Mouse (Mus musculus) MEL (cell line): ENCODE measurements around the gene Hs6st1. TPM values are rescaled to one million over a fixed set of nuclear protein-coding genes. Genes with fewer than 3 reads are reported as not detected.

Experiments
- DNase-seq: peaks from one replicate; pipeline ENCODE4 v3.0.0; 2011; ENCODE audit warnings: low read depth, low spot score
- H3K27ac ChIP-seq: 2 replicates; pipeline ENCODE4 v1.5.1; 2012; ENCODE audit warnings: low read depth, mild to moderate bottlenecking, control low read depth, low read length, moderate library complexity; ENCODE audit not compliant: control insufficient read depth
- H3K27me3 ChIP-seq, 2 experiments: fragments of 150-350 bp in 1 of 2; sonication (generic) in 1 of 2; 2 replicates each; pipeline ENCODE4 v1.6.1; 2012; ENCODE audit warnings: low read length in 2 of 2, mild to moderate bottlenecking in 2 of 2, improper control_type of control experiment in 1 of 2, moderate library complexity in 1 of 2; ENCODE audit not compliant: insufficient read depth in 2 of 2, control insufficient read depth in 1 of 2
- H3K36me3 ChIP-seq, 2 experiments: 2 replicates each; pipeline ENCODE4 v1.6.1; 2012 to 2014; ENCODE audit warnings: low read length in 2 of 2, improper control_type of control experiment in 1 of 2, inconsistent platforms in 1 of 2, mild to moderate bottlenecking in 1 of 2; ENCODE audit not compliant: insufficient read depth in 2 of 2, control insufficient read depth in 1 of 2
- H3K4me1 ChIP-seq, 2 experiments: fragments of 150-350 bp in 1 of 2; sonication (generic) in 1 of 2; 2 replicates each; pipeline ENCODE4 v1.6.1; 2012; ENCODE audit warnings: low read length in 2 of 2, improper control_type of control experiment in 1 of 2, mild to moderate bottlenecking in 1 of 2; ENCODE audit not compliant: insufficient read depth in 2 of 2, control insufficient read depth in 1 of 2
- H3K4me3 ChIP-seq, 2 experiments: fragments of 150-350 bp in 1 of 2; sonication (generic) in 1 of 2; 2 replicates each; pipeline ENCODE4 v1.5.1; 2012; ENCODE audit warnings: low read depth in 2 of 2, low read length in 2 of 2, mild to moderate bottlenecking in 2 of 2, moderate library complexity in 2 of 2, control low read depth in 1 of 2, improper control_type of control experiment in 1 of 2; ENCODE audit not compliant: control insufficient read depth in 1 of 2, insufficient read depth in 1 of 2
- H3K79me2 ChIP-seq: 2 replicates; pipeline ENCODE4 v1.6.1; 2012; ENCODE audit warnings: mild to moderate bottlenecking, low read length, moderate library complexity; ENCODE audit not compliant: control insufficient read depth, poor library complexity, insufficient read depth
- H3K9ac ChIP-seq: 2 replicates; pipeline ENCODE4 v1.6.1; 2012; ENCODE audit warnings: low read depth, mild to moderate bottlenecking, control low read depth, low read length, moderate library complexity; ENCODE audit not compliant: control insufficient read depth, poor library complexity, severe bottlenecking
- H3K9me3 ChIP-seq: fragments of 150-350 bp; sonication (generic); replicated peaks from 2 replicates; pipeline ENCODE4 v1.6.1; 2012; ENCODE audit warnings: mild to moderate bottlenecking, low read length, improper control_type of control experiment, moderate library complexity; ENCODE audit not compliant: insufficient read depth
- CHD1 ChIP-seq: IDR thresholded peaks from 2 replicates; pipeline ENCODE4 v1.6.1; 2012; ENCODE audit warnings: low read depth, mild to moderate bottlenecking, inconsistent platforms, low read length, improper control_type of control experiment
- CTCF ChIP-seq, 3 experiments: IDR thresholded peaks in 2 of 3; conservative IDR thresholded peaks in 1 of 3; 2 replicates each; pipeline ENCODE4 v1.5.1; 2011 to 2012; ENCODE audit warnings: low read length in 3 of 3, low read depth in 2 of 3, mild to moderate bottlenecking in 2 of 3, improper control_type of control experiment in 1 of 3, inconsistent platforms in 1 of 3, mixed read lengths in 1 of 3, moderate library complexity in 1 of 3; ENCODE audit not compliant: control insufficient read depth in 1 of 3, insufficient read depth in 1 of 3, poor library complexity in 1 of 3, severe bottlenecking in 1 of 3
- GABPA ChIP-seq: IDR thresholded peaks from 2 replicates; pipeline ENCODE4 v1.6.1; 2012; ENCODE audit warnings: low read depth, mild to moderate bottlenecking, inconsistent platforms, low read length, improper control_type of control experiment, moderate library complexity
- KAT2A ChIP-seq: conservative IDR thresholded peaks from 2 replicates; pipeline ENCODE4 v1.6.1; 2012; ENCODE audit warnings: low read depth, low read length, improper control_type of control experiment, inconsistent platforms
- MEF2A ChIP-seq: IDR thresholded peaks from 2 replicates; pipeline ENCODE4 v1.6.1; 2014; ENCODE audit warnings: low read depth, mild to moderate bottlenecking, inconsistent platforms, low read length, improper control_type of control experiment; ENCODE audit not compliant: poor library complexity, insufficient replicate concordance, severe bottlenecking; ENCODE audit errors: extremely low read depth
- MYB ChIP-seq: IDR thresholded peaks from 2 replicates; pipeline ENCODE4 v1.6.1; 2011; ENCODE audit warnings: mild to moderate bottlenecking, low read depth, low read length, improper control_type of control experiment
- NELFE ChIP-seq: IDR thresholded peaks from 2 replicates; pipeline ENCODE4 v1.6.1; 2011; ENCODE audit warnings: low read depth, low read length, improper control_type of control experiment
- POLR2A ChIP-seq, 2 experiments: IDR thresholded peaks; 2 replicates each; pipeline ENCODE4 v1.6.1; 2011 to 2012; ENCODE audit warnings: low read length in 2 of 2, mild to moderate bottlenecking in 2 of 2, control low read depth in 1 of 2, improper control_type of control experiment in 1 of 2, low read depth in 1 of 2, moderate library complexity in 1 of 2; ENCODE audit not compliant: control insufficient read depth in 1 of 2, insufficient read depth in 1 of 2, poor library complexity in 1 of 2
- POLR2AphosphoS2 ChIP-seq: IDR thresholded peaks from 2 replicates; pipeline ENCODE4 v1.6.1; 2011; ENCODE audit warnings: low read length, improper control_type of control experiment
- POLR2AphosphoS5 ChIP-seq: IDR thresholded peaks from 2 replicates; pipeline ENCODE4 v1.6.1; 2012; ENCODE audit warnings: low read depth, borderline replicate concordance, mild to moderate bottlenecking, inconsistent platforms, low read length, moderate library complexity, mixed read lengths
- RAD21 ChIP-seq: IDR thresholded peaks from 2 replicates; pipeline ENCODE4 v1.6.1; 2011; ENCODE audit warnings: mild to moderate bottlenecking, low read depth, low read length, improper control_type of control experiment
- SIN3A ChIP-seq: IDR thresholded peaks from 2 replicates; pipeline ENCODE4 v1.6.1; 2012; ENCODE audit warnings: low read length, improper control_type of control experiment, inconsistent platforms
- TAL1 ChIP-seq: IDR thresholded peaks from 2 replicates; pipeline ENCODE4 v1.6.1; 2012; ENCODE audit warnings: mild to moderate bottlenecking, inconsistent platforms, low read length, moderate library complexity, mixed read lengths
- TBP ChIP-seq: IDR thresholded peaks from 2 replicates; pipeline ENCODE4 v1.8.0; 2011; ENCODE audit warnings: low read depth, low read length, improper control_type of control experiment
- TCF12 ChIP-seq: IDR thresholded peaks from 2 replicates; pipeline ENCODE4 v1.6.1; 2014; ENCODE audit warnings: low read depth, mild to moderate bottlenecking, inconsistent platforms, low read length, improper control_type of control experiment, moderate library complexity
- UBTF ChIP-seq: IDR thresholded peaks from 2 replicates; pipeline ENCODE4 v1.6.1; 2012; ENCODE audit warnings: low read depth, mild to moderate bottlenecking, inconsistent platforms, low read length, improper control_type of control experiment, moderate library complexity, borderline replicate concordance; ENCODE audit not compliant: insufficient read depth
- USF2 ChIP-seq, 2 experiments: IDR thresholded peaks; 2 replicates each; pipeline ENCODE4 v1.6.1; 2011 to 2012; ENCODE audit warnings: improper control_type of control experiment in 2 of 2, low read length in 2 of 2, borderline replicate concordance in 1 of 2, inconsistent platforms in 1 of 2, low read depth in 1 of 2, mild to moderate bottlenecking in 1 of 2; ENCODE audit not compliant: insufficient read depth in 1 of 2
- ZC3H11A ChIP-seq: IDR thresholded peaks from 2 replicates; pipeline ENCODE4 v1.6.1; 2012; ENCODE audit warnings: low read depth, mild to moderate bottlenecking, inconsistent platforms, low read length, improper control_type of control experiment
- polyA plus RNA-seq, 2 experiments: library from polyadenylated mRNA; stranded (reverse) in 1 of 2; unstranded in 1 of 2; fragments of >175 nt in 1 of 2; fragments of >200 nt in 1 of 2; gene quantifications; 2 replicates each; pipeline versions ENCODE4 v1.2.1 to v1.2.4; 2012; ENCODE audit warnings: low replicate concordance in 2 of 2, low read depth in 1 of 2; ENCODE audit not compliant: insufficient read length in 2 of 2, insufficient read depth in 1 of 2, missing spikeins in 1 of 2
- total RNA-seq: library from RNA; depleted of rRNA; stranded (reverse); fragments of 300-350 nt; gene quantifications from 2 replicates; pipeline ENCODE4 v1.2.3, GENCODE M21; 2012

The Hs6st1 gene
- total and polyA plus RNA-seq, 3 experiments = 33.0 to 52.0 (median 45.7) TPM

DNA sequence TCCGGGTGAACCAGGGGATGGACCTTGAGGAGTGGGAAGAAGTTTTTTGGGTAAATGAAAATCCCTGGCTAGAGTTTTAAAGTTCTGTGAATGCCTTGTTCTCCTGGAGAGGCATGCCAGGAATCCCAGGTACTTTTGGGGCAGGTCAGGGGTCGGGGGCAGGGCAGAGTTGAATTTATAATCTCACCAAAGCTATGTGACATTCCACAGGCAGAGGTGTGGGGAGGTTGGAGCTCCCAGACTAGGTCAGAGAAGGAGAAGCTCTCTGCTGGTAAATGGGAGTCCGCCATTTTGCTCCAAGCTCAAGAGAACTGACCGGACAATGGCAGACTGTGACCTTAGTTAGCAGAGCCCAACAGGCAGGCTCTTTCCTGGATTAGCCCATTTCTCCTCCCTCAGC lies 51.2 kb downstream of the Hs6st1 start:
- no peaks in the 10 kb centered on the region for H3K9me3 ChIP-seq
- H3K27ac ChIP-seq = no peak overlapping the region
- no peak overlapping the region for H3K4me3 ChIP-seq
- TF ChIP-seq MEF2A (no peak), KAT2A (no peak), TBP (no peak), CTCF (IDR thresholded peaks at IDR 0.05 in 2 of 3, conservative IDR thresholded peaks at IDR 0.05 in 1 of 3; ENCODE audit: control insufficient read depth in 1 of 3, insufficient read depth in 1 of 3, low read depth in 2 of 3, low read length in 3 of 3, poor library complexity in 1 of 3, severe bottlenecking in 1 of 3) (no peak), POLR2A (IDR thresholded peaks at IDR 0.05; ENCODE audit: control insufficient read depth in 1 of 2, insufficient read depth in 1 of 2, low read depth in 1 of 2, low read length in 2 of 2, poor library complexity in 1 of 2) (no peak), NELFE (no peak), TCF12 (no peak), ZC3H11A (no peak), USF2 (IDR thresholded peaks at IDR 0.05; ENCODE audit: borderline replicate concordance in 1 of 2, insufficient read depth in 1 of 2, low read depth in 1 of 2, low read length in 2 of 2) (no peak), SIN3A (no peak), POLR2AphosphoS2 (no peak)
- TF ChIP-seq, all 39 proteins: peak for 0
- H3K27me3 ChIP-seq = no peaks in the 10 kb centered on the region
- no peaks in the 10 kb centered on the region for H3K79me2 ChIP-seq
- no peaks in the 10 kb centered on the region for H3K36me3 ChIP-seq
- H3K4me1 ChIP-seq = peaks cover 0 to 2% of the 10 kb centered on the region in 2 experiments; a peak in 1 of 4 replicates
- DNase-seq = no peak
- no peak overlapping the region for H3K9ac ChIP-seq

DNA sequence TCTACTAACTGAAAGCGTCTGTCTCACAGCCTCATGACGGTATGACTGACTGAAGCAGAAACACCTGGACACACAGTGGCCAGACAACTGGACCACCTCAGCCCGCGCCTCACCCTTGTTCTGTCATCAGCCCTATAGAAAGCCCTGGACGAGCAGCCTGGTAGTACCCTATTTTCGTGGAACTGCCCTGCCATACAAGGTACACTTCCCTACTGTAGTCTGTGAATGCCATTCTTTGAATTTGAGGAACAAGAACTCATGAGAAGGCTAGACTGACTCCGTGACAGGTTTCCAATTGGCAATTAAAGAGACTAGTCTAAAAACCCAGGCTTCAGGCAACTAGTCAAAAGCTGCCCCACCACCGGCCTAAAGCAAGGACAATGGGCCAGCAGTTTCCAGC lies 53.0 kb downstream of the Hs6st1 start:
- Histone ChIP-seq H3K27me3 (no peaks in the 10 kb centered on the region), H3K79me2 (no peaks in the 10 kb centered on the region), H3K27ac (no peak overlapping the region), H3K4me1 (peaks cover 0 to 2% of the 10 kb centered on the region in 2 experiments; a peak in 1 of 4 replicates), H3K4me3 (no peak overlapping the region), H3K9me3 (no peaks in the 10 kb centered on the region), H3K9ac (no peak overlapping the region), H3K36me3 (no peaks in the 10 kb centered on the region)
- TF ChIP-seq RAD21 (no peak), KAT2A (no peak), CHD1 (no peak), TBP (no peak), POLR2AphosphoS5 (no peak), MYB (no peak), UBTF (no peak), TAL1 (no peak), GABPA (no peak), USF2 (IDR thresholded peaks at IDR 0.05; ENCODE audit: borderline replicate concordance in 1 of 2, insufficient read depth in 1 of 2, low read depth in 1 of 2, low read length in 2 of 2) (no peak)
- no peak for DNase-seq
